Mouse (Mus musculus) MEL (cell line): Measurements from ENCODE around the gene Gk5. TPM values are rescaled to one million over a fixed set of nuclear protein-coding genes. Genes with fewer than 3 reads are reported as not detected.
"Not testable (repeated sequence)": the region's sequence is repeated elsewhere in the genome, so short reads cannot be mapped to it uniquely, and the experiment has no call there.

ENCODE experiments used
- DNase-seq: peaks from one replicate; pipeline ENCODE4 v3.0.0; 2011; ENCODE audit warnings: low read depth, low spot score
- H3K27ac ChIP-seq: 2 replicates; pipeline ENCODE4 v1.5.1; 2012; ENCODE audit warnings: low read depth, mild to moderate bottlenecking, control low read depth, low read length, moderate library complexity; ENCODE audit not compliant: control insufficient read depth
- H3K27me3 ChIP-seq, 2 experiments: fragments of 150-350 bp in 1 of 2; sonication (generic) in 1 of 2; 2 replicates each; pipeline ENCODE4 v1.6.1; 2012; ENCODE audit warnings: low read length in 2 of 2, mild to moderate bottlenecking in 2 of 2, improper control_type of control experiment in 1 of 2, moderate library complexity in 1 of 2; ENCODE audit not compliant: insufficient read depth in 2 of 2, control insufficient read depth in 1 of 2
- H3K36me3 ChIP-seq, 2 experiments: 2 replicates each; pipeline ENCODE4 v1.6.1; 2012 to 2014; ENCODE audit warnings: low read length in 2 of 2, improper control_type of control experiment in 1 of 2, inconsistent platforms in 1 of 2, mild to moderate bottlenecking in 1 of 2; ENCODE audit not compliant: insufficient read depth in 2 of 2, control insufficient read depth in 1 of 2
- H3K4me1 ChIP-seq, 2 experiments: fragments of 150-350 bp in 1 of 2; sonication (generic) in 1 of 2; 2 replicates each; pipeline ENCODE4 v1.6.1; 2012; ENCODE audit warnings: low read length in 2 of 2, improper control_type of control experiment in 1 of 2, mild to moderate bottlenecking in 1 of 2; ENCODE audit not compliant: insufficient read depth in 2 of 2, control insufficient read depth in 1 of 2
- H3K4me3 ChIP-seq, 2 experiments: fragments of 150-350 bp in 1 of 2; sonication (generic) in 1 of 2; 2 replicates each; pipeline ENCODE4 v1.5.1; 2012; ENCODE audit warnings: low read depth in 2 of 2, low read length in 2 of 2, mild to moderate bottlenecking in 2 of 2, moderate library complexity in 2 of 2, control low read depth in 1 of 2, improper control_type of control experiment in 1 of 2; ENCODE audit not compliant: control insufficient read depth in 1 of 2, insufficient read depth in 1 of 2
- H3K79me2 ChIP-seq: 2 replicates; pipeline ENCODE4 v1.6.1; 2012; ENCODE audit warnings: mild to moderate bottlenecking, low read length, moderate library complexity; ENCODE audit not compliant: control insufficient read depth, poor library complexity, insufficient read depth
- H3K9ac ChIP-seq: 2 replicates; pipeline ENCODE4 v1.6.1; 2012; ENCODE audit warnings: low read depth, mild to moderate bottlenecking, control low read depth, low read length, moderate library complexity; ENCODE audit not compliant: control insufficient read depth, poor library complexity, severe bottlenecking
- H3K9me3 ChIP-seq: fragments of 150-350 bp; sonication (generic); replicated peaks from 2 replicates; pipeline ENCODE4 v1.6.1; 2012; ENCODE audit warnings: mild to moderate bottlenecking, low read length, improper control_type of control experiment, moderate library complexity; ENCODE audit not compliant: insufficient read depth
- CHD1 ChIP-seq: IDR thresholded peaks from 2 replicates; pipeline ENCODE4 v1.6.1; 2012; ENCODE audit warnings: low read depth, mild to moderate bottlenecking, inconsistent platforms, low read length, improper control_type of control experiment
- CTCF ChIP-seq, 3 experiments: IDR thresholded peaks in 2 of 3; conservative IDR thresholded peaks in 1 of 3; 2 replicates each; pipeline ENCODE4 v1.5.1; 2011 to 2012; ENCODE audit warnings: low read length in 3 of 3, low read depth in 2 of 3, mild to moderate bottlenecking in 2 of 3, improper control_type of control experiment in 1 of 3, inconsistent platforms in 1 of 3, mixed read lengths in 1 of 3, moderate library complexity in 1 of 3; ENCODE audit not compliant: control insufficient read depth in 1 of 3, insufficient read depth in 1 of 3, poor library complexity in 1 of 3, severe bottlenecking in 1 of 3
- ELF1 ChIP-seq: IDR thresholded peaks from 2 replicates; pipeline ENCODE4 v1.6.1; 2014; ENCODE audit warnings: low read depth, mild to moderate bottlenecking, inconsistent platforms, low read length, improper control_type of control experiment, moderate library complexity
- MAX ChIP-seq: IDR thresholded peaks from 2 replicates; pipeline ENCODE4 v1.6.1; 2011; ENCODE audit warnings: low read length, improper control_type of control experiment
- MAZ ChIP-seq: IDR thresholded peaks from 2 replicates; pipeline ENCODE4 v1.6.1; 2012; ENCODE audit warnings: low read depth, mild to moderate bottlenecking, inconsistent platforms, low read length, improper control_type of control experiment
- POLR2AphosphoS2 ChIP-seq: IDR thresholded peaks from 2 replicates; pipeline ENCODE4 v1.6.1; 2011; ENCODE audit warnings: low read length, improper control_type of control experiment
- POLR2AphosphoS5 ChIP-seq: IDR thresholded peaks from 2 replicates; pipeline ENCODE4 v1.6.1; 2012; ENCODE audit warnings: low read depth, borderline replicate concordance, mild to moderate bottlenecking, inconsistent platforms, low read length, moderate library complexity, mixed read lengths
- SMC3 ChIP-seq: IDR thresholded peaks from 2 replicates; pipeline ENCODE4 v1.6.1; 2011; ENCODE audit warnings: low read depth, low read length, improper control_type of control experiment
- TAL1 ChIP-seq: IDR thresholded peaks from 2 replicates; pipeline ENCODE4 v1.6.1; 2012; ENCODE audit warnings: mild to moderate bottlenecking, inconsistent platforms, low read length, moderate library complexity, mixed read lengths
- ZC3H11A ChIP-seq: IDR thresholded peaks from 2 replicates; pipeline ENCODE4 v1.6.1; 2012; ENCODE audit warnings: low read depth, mild to moderate bottlenecking, inconsistent platforms, low read length, improper control_type of control experiment
- ZKSCAN1 ChIP-seq: IDR thresholded peaks from 2 replicates; pipeline ENCODE4 v1.6.1; 2012; ENCODE audit warnings: low read depth, mild to moderate bottlenecking, inconsistent platforms, low read length, improper control_type of control experiment, moderate library complexity
- polyA plus RNA-seq, 2 experiments: library from polyadenylated mRNA; stranded (reverse) in 1 of 2; unstranded in 1 of 2; fragments of >175 nt in 1 of 2; fragments of >200 nt in 1 of 2; gene quantifications; 2 replicates each; pipeline versions ENCODE4 v1.2.1 to v1.2.4; 2012; ENCODE audit warnings: low replicate concordance in 2 of 2, low read depth in 1 of 2; ENCODE audit not compliant: insufficient read length in 2 of 2, insufficient read depth in 1 of 2, missing spikeins in 1 of 2
- total RNA-seq: library from RNA; depleted of rRNA; stranded (reverse); fragments of 300-350 nt; gene quantifications from 2 replicates; pipeline ENCODE4 v1.2.3, GENCODE M21; 2012

Gene Gk5
- total and polyA plus RNA-seq, 3 experiments: 4.0 to 6.2 TPM; not detected in 1

- TF ChIP-seq MAX (no peak), POLR2AphosphoS5 (no peak), POLR2AphosphoS2 (no peak), TAL1 (no peak), ZC3H11A (no peak), ZKSCAN1 (no peak), CHD1 (no peak), MAZ (no peak), ELF1 (no peak)
- peaks cover 0 to 2% of the 10 kb centered on the region in 2 experiments; a peak in 2 of 4 replicates for H3K36me3 ChIP-seq
- no peak overlapping the region for H3K9ac ChIP-seq
- H3K79me2 ChIP-seq: no peaks in the 10 kb centered on the region
- peaks cover 0 to 2% of the 10 kb centered on the region in 2 experiments; a peak in 1 of 4 replicates for H3K4me1 ChIP-seq
- H3K27ac ChIP-seq: no peak overlapping the region
- H3K4me3 ChIP-seq: no peak overlapping the region
- no peaks in the 10 kb centered on the region for H3K27me3 ChIP-seq
- H3K9me3 ChIP-seq: no peaks in the 10 kb centered on the region
- no peak for DNase-seq
Observed at GRCm38 (mm10) chr9:96087671-96088070, 31.5 kb upstream of the Gk5 start.

- H3K36me3 ChIP-seq, H3K27ac ChIP-seq, H3K9ac ChIP-seq, H3K4me1 ChIP-seq, H3K4me3 ChIP-seq, H3K9me3 ChIP-seq, H3K27me3 ChIP-seq, H3K79me2 ChIP-seq: not testable (repeated sequence)
- TF ChIP-seq CTCF (IDR thresholded peaks at IDR 0.05 in 2 of 3, conservative IDR thresholded peaks at IDR 0.05 in 1 of 3; ENCODE audit: control insufficient read depth in 1 of 3, insufficient read depth in 1 of 3, low read depth in 2 of 3, low read length in 3 of 3, poor library complexity in 1 of 3, severe bottlenecking in 1 of 3) (peak in 2 of 3 experiments; percentile 23 to 30; a peak in 3 of 6 replicates), SMC3 (0 out of 2 replicates have a peak, but pooled peaks have one; percentile 9)
- peak; percentile 22 for DNase-seq
Observed at GRCm38 (mm10) chr9:96088456-96088855, 30.7 kb upstream of the Gk5 start.

GRCm38 (mm10) chr9:96092637-96093036 is 26.5 kb upstream of the Gk5 start:
- not testable (repeated sequence) for H3K27ac ChIP-seq, H3K4me3 ChIP-seq

More at GRCm38 (mm10) chr9:96092637-96093036, 26.5 kb upstream of the Gk5 start:
- not testable (repeated sequence) for H3K9ac ChIP-seq, H3K4me1 ChIP-seq, DNase-seq, H3K27me3 ChIP-seq, H3K36me3 ChIP-seq, H3K79me2 ChIP-seq, H3K9me3 ChIP-seq
